Mouse (Mus musculus): ENCODE measurements around the gene Aagab.

Aagab gene

DNA sequence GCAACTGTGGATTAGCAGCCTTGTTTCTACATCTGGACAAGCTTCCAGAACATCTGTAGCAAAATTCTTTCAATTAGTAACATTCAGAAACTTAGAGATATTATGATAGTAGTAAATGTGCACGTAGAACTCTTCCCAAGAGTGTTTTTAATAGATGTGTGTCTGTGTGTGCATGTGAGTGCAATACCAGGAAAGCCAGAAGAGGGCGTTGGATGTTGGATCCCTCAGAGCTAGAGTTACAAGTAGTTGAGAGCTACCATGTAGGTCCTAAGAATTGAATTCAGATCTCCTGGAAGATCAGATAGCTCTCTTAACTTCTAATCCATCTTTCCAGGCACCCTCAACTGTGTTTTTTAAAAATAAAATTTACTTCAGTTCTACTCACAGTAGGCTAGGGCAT is 4.1 kb downstream of the Aagab start:
- peak; percentile 45 for DNase-seq (ENCODE audit: low read depth, low spot score)

DNA sequence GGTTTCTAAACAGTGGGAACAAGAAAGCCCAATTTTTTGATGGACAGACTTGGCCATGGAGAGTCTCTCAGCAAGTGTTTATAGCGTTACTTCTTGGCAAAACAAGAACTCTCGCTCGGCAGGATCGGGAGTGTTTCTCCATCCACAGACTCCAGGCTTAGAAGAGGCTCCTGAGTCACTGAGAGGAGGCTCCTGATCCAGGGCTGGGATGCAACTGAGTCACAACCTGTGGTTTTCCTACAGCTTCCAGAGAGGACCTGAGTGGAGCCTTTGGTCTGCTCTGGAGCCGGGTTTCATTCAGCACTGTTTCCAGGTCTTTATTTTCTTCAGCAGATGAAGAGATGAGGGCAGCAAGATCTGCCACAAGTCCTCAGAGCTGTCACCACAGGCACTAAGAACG is 5.5 kb downstream of the Aagab start:
- DNase-seq (ENCODE audit: low read depth, low spot score): no peak

DNA sequence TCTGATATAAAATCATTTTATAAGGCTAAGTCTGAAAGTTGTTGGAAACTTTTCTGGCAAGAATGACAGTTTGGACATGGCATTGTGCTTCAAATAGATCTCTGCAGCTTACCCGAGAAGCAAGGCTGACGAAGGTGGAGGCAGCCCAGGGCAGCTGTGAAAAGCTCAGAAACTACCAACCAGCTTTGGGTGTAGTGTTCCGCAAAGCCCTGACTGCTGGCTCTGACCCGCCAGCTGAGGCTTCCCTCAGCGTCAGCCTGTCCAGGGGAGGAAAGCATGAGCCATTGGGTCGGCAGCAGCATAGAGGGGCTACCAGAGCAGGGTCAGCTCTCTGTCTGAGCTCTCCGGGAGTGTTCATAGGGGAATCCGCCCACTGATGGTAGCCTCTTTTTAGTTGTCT is 6.8 kb downstream of the Aagab start:
- no peak for DNase-seq (ENCODE audit: low read depth, low spot score)

DNA sequence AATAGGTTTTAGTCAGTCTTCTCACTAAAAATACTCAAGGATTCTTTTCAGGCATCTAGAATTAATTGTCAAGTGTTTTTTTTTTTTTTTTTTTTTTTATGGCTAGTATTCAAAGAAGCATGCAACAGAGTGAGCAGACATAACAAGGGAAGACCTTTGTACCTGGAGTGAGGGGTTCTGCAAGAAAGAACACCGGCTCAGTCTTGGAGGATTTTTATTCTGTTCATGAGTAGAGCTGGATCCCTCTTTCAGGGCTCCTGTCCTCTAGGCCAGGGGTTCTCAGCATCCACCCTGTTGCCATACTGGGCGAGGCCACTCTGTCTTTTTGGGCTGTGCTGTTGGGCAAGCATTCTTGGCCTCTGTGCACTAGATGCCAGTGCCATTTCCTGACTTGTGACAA is 7.3 kb downstream of the Aagab start:
- DNase-seq (ENCODE audit: low read depth, low spot score): no peak

DNA sequence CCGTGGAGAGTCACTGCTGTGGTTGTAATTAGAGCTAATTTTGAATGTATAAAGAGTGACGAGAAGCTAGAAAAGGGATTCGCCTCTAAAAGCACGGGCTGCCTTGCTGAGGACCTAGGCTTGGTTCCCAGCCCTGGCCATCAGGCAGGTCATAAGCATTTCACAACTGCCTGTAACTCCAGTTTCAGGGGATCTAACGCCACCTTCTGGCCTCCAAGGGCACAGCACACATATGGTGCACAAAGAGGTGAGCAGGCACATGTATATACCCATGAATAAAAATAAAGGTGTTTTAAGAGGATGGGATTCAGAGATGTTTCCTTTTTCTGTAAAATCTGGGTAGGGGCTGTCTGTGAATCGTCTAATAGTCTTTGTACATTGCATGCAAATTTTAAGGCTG is 7.8 kb downstream of the Aagab start:
- peak; percentile 12 for DNase-seq (ENCODE audit: low read depth, low spot score)

DNA sequence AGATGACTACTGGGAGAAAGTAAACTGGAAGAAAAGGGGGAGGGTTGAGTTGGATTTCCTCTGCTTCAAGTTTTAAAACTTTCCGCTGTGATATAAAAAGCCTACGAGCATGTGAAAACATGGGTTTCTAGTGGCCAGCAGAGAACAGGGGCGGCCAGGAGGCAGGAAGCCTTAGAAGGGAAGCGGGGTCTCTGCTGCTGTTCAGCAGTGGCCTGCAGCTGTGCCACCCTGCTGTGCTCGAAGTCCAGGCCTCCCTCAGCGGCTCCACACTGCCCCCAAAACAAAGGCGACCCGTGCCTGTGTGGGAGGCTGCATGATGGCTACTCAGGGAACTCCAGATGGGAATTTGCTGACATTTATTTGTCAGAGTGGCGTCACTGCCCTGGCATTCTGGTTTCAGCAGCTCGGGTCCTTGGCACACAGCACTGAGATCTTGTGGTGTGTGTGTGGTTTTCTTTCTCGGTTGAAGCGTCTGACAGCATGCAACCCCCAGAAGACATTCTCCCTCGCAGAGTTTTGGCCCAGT is 8.4 kb downstream of the Aagab start:
- no peak for DNase-seq (ENCODE audit: low read depth, low spot score)

DNA sequence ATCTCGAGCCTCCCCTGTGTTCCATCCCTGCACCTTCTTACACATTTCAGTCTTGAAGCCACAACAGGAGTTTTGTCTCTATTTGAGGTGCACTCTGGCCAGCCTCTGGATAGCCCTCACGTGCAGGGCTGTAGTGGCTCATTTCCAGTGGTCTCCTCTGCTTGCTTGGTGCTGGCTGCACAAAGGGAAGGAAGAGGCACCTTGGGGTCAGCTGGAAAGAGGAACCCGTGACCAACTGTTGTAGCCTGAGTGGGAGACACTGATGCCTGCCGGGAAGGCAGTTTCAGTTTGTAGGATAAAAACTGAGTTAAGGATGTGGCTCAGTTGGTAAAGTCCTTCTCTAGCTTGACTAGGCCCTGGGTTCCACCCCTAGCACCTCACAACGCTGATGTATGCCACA is 9.5 kb downstream of the Aagab start:
- no peak for DNase-seq (ENCODE audit: low read depth, low spot score)

DNA sequence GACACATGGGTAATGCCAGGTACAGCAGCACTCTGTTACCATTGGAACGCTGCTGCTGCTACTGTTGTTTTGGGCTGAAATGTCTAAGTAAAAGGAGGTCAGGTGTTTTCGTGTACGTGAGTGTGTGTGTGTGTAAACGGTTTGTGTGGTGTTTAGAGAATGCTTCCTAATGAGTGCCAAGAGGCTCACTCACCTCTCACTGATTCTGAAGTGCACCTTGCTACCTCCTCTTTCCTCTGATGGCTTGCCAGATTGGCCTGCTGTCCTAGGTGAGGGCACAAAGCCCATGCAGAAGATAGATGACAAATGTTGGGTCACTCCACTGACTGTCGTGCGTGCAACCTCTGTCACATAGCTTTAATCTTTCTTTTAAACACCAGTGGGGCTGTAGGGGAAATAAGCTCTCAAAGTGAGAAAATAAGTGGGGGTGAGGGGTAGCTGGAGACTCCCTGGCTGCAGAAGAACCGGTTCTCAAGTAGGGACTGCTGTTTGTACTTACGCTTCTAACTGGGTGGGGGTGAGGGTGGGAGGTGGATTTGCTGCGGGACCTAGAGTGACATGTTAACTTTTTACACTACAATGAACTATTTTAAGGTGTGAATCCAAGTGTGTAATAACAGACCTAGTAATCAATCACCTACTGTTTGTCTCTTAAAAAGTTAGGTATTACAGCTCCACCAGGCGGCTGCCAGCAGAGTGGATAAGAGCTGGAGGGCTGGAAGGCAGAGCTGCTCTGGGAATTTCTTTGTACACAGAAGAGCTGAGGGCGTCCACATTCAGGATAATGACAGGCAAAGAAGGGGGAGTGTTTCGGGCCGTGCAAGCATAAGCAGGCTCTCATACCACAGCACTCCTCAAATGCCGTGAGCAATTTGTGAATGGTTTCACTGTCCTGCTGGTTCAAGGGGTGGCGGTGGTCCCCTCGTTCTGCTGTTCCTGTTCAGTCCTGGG is 10.4 kb downstream of the Aagab start:
- no peak for DNase-seq (ENCODE audit: low read depth, low spot score)

DNA sequence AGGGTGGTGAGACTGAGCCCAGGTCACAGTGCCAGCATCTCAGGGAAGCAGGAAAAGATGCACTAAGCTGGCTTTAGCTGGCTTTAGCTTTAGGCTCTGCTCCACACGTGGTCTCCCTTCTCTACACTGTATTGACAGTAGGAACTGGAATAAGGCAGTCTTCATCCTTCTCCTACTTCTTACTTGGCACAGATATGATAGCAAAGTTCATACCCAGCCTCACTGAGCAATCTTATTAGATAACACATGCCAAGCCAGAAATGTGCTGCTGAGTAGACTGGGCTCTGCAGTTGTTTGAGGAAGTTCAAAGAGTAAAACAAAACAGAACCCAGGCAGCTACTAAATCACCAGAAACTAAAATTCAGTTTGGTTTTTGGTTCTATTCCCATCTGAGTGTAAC is 11.1 kb downstream of the Aagab start:
- no peak for DNase-seq (ENCODE audit: low read depth, low spot score)

DNA sequence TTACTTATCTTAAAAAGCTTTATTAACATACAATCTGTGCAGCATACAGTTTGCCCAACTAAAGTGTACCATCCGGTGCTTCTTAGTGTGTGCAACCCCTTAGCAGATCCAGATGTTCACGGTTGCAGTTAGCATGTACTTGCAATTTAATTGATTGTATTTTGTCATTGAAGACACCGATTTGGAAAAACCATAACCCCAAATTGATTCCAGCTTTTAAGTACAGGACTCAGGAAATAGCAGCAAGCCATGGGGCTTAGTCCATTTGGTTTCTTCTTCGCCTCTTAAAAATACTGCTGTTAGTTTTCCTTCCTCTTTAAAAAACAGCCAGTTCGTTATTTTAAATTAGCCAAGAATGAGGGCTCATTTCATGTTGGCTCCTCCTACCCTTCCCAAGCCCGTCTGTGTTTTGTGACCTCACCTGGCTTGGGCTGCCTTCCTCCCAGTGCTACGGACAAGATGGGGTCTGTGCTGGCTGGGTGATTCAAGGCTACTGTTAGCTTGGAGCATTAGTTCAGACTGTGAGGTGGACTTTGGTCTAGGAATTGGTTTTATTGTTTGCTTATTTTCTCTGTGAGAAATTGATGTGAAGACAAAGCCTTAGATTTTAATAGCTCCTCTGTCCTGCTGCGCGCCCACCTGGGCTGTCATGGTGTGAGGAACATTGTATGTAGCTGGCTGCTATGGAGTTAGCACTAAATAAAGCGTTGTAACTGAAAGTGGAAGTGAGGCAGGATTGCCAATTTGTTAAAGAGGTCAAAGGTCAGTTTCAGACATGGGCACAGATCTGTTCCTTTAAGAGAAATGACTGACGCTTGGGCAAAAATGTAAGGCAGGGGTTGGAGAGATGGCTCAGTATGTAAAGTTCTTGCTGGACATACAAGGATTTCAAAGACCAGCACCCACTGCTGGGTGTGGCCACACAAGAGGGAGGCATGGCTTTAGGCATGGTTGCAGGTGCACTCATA is 11.8 kb downstream of the Aagab start:
- no peak for DNase-seq (ENCODE audit: low read depth, low spot score)

DNA sequence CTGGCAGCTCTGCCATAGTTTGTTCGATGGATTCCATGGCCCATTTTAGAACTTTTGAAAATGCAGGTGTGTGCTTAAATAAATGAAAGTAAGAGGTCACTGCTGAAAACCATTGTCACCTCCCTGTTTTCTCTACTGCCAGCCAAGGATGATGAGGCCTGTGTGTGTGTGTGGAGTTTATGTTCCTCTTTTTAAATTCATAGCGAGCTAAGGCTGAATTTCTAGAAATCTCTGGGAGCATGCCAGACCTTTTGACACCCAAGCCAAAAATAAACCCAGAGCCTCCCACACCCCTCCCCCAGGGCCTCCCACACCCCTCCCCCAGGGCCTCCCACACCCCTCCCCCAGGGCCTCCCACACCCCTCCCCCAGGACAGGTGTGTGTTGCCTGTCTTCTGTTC is 15.5 kb downstream of the Aagab start:
- no peak for DNase-seq (ENCODE audit: low read depth, low spot score)

DNA sequence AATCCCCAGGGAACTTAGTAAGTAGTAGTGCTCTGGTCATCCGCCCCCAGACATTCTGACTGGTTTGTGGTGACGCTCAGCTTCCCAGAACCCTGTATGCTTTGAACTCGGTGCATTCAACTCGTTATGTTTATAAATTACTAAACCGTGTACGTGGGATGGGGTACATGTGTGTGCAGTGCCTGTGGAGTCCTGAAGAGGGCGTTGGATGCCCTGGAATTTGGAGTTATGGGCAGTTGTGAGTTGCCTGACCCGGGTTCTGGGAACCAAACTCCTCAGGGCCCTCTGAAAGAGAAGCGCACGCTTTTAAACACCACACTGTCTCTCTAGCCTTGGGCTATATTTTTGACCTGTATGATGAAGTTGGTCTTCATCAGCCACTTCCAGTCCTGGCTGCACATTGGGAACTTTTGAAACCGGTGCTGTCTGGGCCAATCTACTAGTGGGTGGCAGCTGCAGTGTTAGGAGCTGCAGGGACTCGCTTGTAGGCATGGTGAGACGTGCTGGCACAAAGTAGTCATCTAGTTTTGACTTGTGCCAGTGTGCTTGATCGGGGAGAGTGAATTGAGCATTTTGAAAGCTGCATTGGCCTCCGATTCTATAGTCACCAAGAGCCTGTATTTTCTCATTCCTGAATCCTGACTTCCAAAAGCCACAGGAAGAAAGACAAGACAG is 21.6 kb downstream of the Aagab start:
- no peak for DNase-seq (ENCODE audit: low read depth, low spot score)

DNA sequence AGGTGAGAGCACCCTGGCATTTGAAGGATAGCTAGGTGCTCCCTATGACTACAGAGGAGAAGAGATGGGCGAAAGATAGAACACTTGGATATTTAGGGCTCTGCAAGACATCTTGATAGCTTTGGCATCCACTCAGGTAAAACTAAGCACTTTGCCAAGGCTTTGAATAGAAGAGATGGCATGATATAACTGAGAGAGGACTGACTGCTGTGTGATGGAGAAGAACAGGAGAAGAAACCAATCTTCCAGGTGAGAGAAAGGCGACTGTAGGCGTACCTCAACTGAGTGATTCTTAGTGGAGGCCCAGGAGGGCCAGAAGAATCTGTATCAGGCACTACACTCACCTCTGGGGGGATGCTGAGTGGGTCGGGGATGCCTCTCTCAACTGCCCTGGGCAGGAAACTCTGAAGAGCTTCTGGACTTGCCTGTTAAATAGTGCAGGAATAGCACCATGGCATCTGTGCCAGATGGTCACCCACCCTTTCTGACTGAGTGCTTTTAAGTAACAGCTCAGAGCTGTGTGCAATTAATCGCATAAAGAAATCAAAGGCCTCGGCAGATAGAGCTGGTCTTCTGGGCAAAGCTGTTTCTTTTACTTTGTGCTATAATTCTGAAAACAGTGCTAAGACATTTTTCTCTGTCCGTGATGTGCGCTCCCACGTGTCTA is 22.8 kb downstream of the Aagab start:
- no peak for DNase-seq (ENCODE audit: low read depth, low spot score)

DNA sequence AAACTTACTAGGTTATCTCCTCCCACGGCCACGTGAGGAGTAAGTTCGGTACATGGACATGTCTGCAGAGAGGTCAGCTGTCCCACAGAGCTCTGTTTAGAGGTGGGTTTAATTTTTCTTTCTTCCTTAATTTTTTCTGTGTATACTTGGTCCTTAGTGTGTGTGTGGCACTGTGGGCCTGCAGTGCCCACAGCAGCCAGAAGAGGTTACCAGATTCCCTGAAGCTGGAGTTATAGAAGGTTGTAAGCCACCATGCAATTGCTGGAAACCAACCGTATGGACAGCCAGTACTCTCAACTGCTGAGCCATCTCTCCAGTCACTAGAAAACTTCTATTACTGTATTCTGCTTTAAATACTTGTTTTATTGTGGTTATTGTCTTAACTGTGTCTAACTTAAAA is 29.6 kb downstream of the Aagab start:
- DNase-seq (ENCODE audit: low read depth, low spot score): no peak

DNA sequence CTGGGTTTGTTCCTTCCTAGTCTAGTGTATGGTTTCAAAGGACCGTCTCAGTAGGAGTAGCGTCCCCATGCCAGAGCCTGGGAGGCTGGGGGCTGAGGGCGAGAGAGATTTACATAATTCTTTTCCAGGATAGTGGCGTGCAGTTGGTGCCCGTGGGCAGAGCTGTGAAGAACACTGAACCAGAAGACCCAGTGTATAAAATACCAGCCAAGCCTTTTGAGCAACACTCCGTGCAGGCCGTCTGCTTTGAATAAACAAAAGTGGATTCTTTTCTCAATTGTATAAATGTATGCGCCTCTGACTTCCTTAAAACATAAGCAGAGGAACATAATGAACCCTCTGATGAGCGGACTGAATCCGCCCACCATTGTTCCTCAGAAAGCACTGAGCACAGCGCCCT is 30.5 kb downstream of the Aagab start:
- DNase-seq (ENCODE audit: low read depth, low spot score): no peak

DNA sequence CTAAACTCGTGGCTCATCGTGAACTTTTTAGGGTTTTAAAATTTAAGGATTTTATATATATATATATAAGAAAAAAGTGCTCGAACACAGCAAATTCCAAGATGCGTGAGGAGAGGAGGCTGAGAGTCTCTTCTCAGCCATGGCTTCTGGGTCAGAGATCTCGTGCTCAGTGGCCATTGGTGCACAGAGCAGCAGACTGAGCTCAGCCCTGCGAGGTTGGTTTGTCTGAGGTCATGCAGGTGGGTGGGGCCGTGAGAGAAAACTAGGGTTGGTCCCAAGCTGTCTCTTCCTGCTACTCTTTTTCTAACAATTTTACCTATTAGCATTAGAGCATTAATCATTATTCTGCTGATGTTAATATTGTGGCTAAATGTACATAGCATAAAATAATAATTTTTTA is 30.9 kb downstream of the Aagab start:
- DNase-seq (ENCODE audit: low read depth, low spot score): no peak

DNA sequence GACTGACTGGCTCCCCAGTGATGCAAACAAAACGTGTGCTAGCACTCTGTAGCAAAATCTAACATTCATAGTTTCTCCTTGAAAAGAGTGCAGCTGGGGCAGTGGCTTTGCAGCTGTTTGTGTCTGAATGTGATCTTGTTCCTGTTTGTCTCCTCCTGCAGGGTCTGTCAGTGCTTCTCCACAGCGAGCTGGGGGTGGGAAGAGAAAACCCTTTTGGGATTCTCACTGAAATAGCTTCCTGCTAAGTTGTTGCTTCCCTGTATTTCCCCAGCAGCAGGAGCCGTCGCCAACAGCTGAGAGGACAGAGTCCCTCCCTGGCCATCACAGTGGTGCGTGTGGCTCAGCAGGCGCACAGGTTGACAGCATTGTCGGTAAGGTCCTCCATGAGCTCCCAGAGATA is 33.7 kb downstream of the Aagab start:
- DNase-seq (ENCODE audit: low read depth, low spot score): no peak

DNA sequence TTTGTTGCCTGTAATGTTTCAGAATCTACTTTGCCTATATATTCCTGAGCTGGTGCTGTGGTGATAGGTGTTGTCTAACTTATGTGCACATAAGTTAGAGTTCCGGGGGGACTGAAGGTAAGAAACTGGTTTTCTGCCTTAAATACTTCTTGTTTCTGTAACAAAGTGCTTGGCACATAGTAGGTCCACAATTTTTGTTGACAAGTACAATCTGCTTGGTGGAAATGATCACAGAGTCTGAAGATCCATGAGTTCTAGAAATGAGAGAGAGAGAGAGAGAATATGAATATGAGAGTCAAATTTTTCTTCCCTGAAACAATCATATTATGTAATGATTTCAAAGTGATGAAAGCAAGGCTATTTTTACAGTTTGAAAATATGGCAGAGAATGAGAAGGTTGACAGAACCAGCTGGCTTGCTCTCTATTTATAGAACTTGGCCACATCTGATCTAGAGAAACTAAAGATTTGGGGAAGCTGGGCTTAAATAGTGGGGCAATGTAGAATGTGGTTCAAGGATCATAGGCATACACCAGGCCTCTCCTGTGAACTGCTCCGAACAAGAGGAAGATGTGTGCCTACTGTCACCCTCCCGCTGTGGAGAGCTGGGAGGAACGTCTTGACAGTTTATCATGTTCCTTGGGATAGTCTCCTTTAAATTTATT is 39.7 kb downstream of the Aagab start:
- no peak for DNase-seq (ENCODE audit: low read depth, low spot score)

DNA sequence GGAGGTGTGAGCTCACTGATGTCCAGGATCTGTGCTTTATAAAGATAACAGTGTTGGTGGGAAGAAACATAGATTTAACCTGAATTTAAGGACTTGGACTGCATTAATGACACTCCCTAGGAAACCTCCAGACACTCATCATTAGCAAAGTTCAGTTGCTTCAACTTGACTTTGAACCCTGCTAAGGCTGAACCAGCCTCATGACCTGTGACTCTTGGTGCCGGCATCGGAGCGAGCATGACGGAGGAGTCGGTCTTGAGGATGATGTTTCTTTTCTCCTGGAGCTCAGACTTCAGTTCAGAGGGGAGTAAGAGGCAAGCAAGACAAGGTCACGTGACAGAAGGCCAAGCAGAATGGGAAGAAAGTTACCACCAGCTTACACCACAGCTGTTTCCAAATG is 41.6 kb downstream of the Aagab start:
- no peak for DNase-seq (ENCODE audit: low read depth, low spot score)

DNA sequence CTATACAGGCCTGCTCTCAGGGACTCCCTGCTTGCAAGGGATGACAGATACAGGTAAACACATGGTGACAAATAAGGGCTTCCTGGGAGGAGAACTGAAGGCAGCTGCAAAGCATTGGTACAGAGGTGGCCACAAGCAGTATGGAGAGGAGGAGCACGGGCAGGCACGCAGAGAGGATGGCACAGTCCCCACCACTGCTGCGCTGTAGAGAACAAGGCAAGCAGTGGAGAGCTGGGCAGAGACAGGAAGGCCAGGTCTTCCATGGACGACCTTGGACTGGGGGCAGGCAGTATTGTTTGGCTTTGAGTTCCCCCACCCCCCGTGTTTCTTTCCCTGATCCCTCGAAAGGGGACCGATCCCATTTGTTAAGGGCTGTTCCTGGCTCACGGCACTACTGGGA is 42.6 kb downstream of the Aagab start:
- DNase-seq (ENCODE audit: low read depth, low spot score): no peak

Data from CD4-positive, CD25-positive, alpha-beta regulatory T cell, adult 2 months (primary cell).